Mouse (Mus musculus): ENCODE measurements around the gene Gm11634.

GRCm38 (mm10) chr11:101599156-101599555 lies at the start of gene Gm11634:
- TF ChIP-seq POLR2AphosphoS2 (IDR thresholded peaks at IDR 0.05; ENCODE audit: low read length) (no peak), CTCF (IDR thresholded peaks at IDR 0.05 in 2 of 3, conservative IDR thresholded peaks at IDR 0.05 in 1 of 3; ENCODE audit: control insufficient read depth in 1 of 3, insufficient read depth in 1 of 3, low read depth in 2 of 3, low read length in 3 of 3, poor library complexity in 1 of 3, severe bottlenecking in 1 of 3) (no peak), TBP (IDR thresholded peaks at IDR 0.05; ENCODE audit: low read depth, low read length) (no peak), ZNF384 (IDR thresholded peaks at IDR 0.05; ENCODE audit: low read depth, low read length) (no peak)

Measured in MEL (cell line).